Comparison of ENCODE assay signal across 8 mouse cellular contexts in the genomic region with DNA sequence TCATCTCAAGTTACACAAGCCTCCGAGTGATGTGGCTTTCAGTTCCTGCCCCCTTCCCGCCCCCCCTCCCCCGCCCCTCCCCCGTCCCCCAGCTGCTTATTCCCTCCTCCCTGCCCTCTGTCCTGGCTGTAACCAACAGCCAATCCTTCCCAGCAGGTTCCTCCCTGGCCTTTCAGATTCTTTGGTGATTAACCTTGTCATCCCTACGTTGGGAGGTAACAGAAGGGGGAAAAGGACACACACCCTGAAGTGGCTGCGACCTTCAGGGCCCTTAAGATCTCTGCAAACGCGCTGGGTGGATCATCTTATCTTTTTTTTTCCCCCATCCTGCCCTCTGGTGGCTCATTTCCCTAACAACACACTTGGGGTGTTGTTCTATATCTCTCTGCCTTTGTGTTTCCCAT. TPM values are rescaled to one million over a fixed set of nuclear protein-coding genes. Genes with fewer than 3 reads are reported as not detected.
DNase-seq lines count a peak whose midpoint lies in the region; ATAC-seq and TF ChIP-seq lines count a peak whose summit lies in the region.

No protein-coding gene starts in this region.

- WGBS in midbrain, embryonic 14.5 days: 2% methylated on average over 7 of the region's 8 CpGs

- H3K4me2 ChIP-seq in midbrain, embryonic 14.5 days (ENCODE audit: low read length): no peak overlapping the region

- H3K9me3 ChIP-seq in midbrain, embryonic 14.5 days (ENCODE audit: control insufficient read depth, low read length): no peaks in the 10 kb centered on the region

- H3K27me3 ChIP-seq in midbrain, embryonic 14.5 days (ENCODE audit: control insufficient read depth, insufficient read depth, low read length): no peaks in the 10 kb centered on the region

- no peak overlapping the region for H3K27ac ChIP-seq in left cerebral cortex, adult 2 months
- no peak overlapping the region for H3K27ac ChIP-seq in midbrain, embryonic 14.5 days (replicated peaks; ENCODE audit: low read depth, low read length)

- peaks cover 8% of the 10 kb centered on the region for H3K4me1 ChIP-seq in midbrain, embryonic 14.5 days (ENCODE audit: control insufficient read depth, insufficient read depth, low read length)

- TF ChIP-seq CTCF in left cerebral cortex, adult 2 months (IDR thresholded peaks at IDR 0.05): peak; percentile 52

- H3K9ac ChIP-seq in midbrain, embryonic 14.5 days (replicated peaks; ENCODE audit: low read length): no peak overlapping the region

- peaks cover 9% of the 10 kb centered on the region; the same call in 1 of the 2 replicates for H3K36me3 ChIP-seq in midbrain, embryonic 14.5 days (ENCODE audit: control insufficient read depth, insufficient read depth, low read length)

- DNase-seq in left cerebral cortex, adult 2 months (ENCODE audit: extremely low spot score in 1 of 2, low spot score in 2 of 2): no peak
- no peak for DNase-seq in left cerebral cortex, adult 11 months (ENCODE audit: low spot score)
- peak; percentile 99 for DNase-seq in ZHBTc4 (ENCODE audit: low read depth, low spot score)
- peak; percentile 58 for DNase-seq in midbrain, embryonic 14.5 days
- no peak for DNase-seq in cerebellum, adult 9-11 months
- DNase-seq in layer of hippocampus, postnatal 25 days (ENCODE audit: extremely low spot score in 1 of 2, low spot score in 1 of 2): no peak

- peak; percentile 29 for ATAC-seq in granulocyte monocyte progenitor cell, adult 5-6 weeks (replicated peaks; ENCODE audit: poor library complexity, severe bottlenecking)
- no peak for ATAC-seq in midbrain, embryonic 14.5 days (ENCODE audit: low FRiP score, low TSS enrichment)
- no peak for ATAC-seq in inflammation-experienced regulatory T-cells, adult 6 months

- H3K4me3 ChIP-seq in left cerebral cortex, adult 2 months: no peak overlapping the region
- no peak overlapping the region for H3K4me3 ChIP-seq in midbrain, embryonic 14.5 days (replicated peaks; ENCODE audit: low read depth, low read length)

- intact Hi-C loops in left cerebral cortex, adult 2 months (cut with DNase I): no loop called here

RNA-seq across cellular contexts. Expression of gene Tbc1d2, which starts 15.4 kb away (rescaled TPM):
- 1 to 10 TPM; 3.4 to 4.8 TPM for total RNA-seq in left cerebral cortex, adult 2 months (2021)
- 5.4 and 8.7 TPM in 2 replicates for total RNA-seq in granulocyte monocyte progenitor cell, adult 5-6 weeks (2014; fragmentation: Nextera tagmentation)
- total RNA-seq in granulocyte monocyte progenitor cell, adult 5-6 weeks (2017): 4.4 and 6.8 TPM in 2 replicates
- polyA plus RNA-seq in midbrain, embryonic 14.5 days (2014; fragmentation: Nextera tagmentation; extraction: Ambion mirVana): 0.16 and 0.31 TPM in 2 replicates
- 1 to 10 TPM in 1 of 3 experiments, under 1 TPM in 2; 0.12 to 1.3 (median 0.34) TPM for polyA plus RNA-seq in inflammation-experienced regulatory T-cells, adult 6 months (2017; shearing (Covaris generic))
- total RNA-seq in layer of hippocampus, postnatal 25 days (2021): 1 to 10 TPM; 1.8 to 3.6 TPM

Comparison
In these comparisons a context has a peak if more than half of its experiments do, and no peak if none do; other contexts are left out.
1. DNase-seq: peak in ZHBTc4 (single experiment) and midbrain, embryonic 14.5 days (single experiment); none in left cerebral cortex, adult 2 months (0 of 2), left cerebral cortex, adult 11 months (single experiment), cerebellum, adult 9-11 months (single experiment) and layer of hippocampus, postnatal 25 days (0 of 2).